Mouse (Mus musculus): ENCODE measurements around the gene Alg9. TPM values are rescaled to one million over a fixed set of nuclear protein-coding genes. Genes with fewer than 3 reads are reported as not detected.

Alg9 gene
- total RNA-seq, 4 experiments from 2014 or later: 17.6 to 31.5 (median 21.7) TPM

DNA sequence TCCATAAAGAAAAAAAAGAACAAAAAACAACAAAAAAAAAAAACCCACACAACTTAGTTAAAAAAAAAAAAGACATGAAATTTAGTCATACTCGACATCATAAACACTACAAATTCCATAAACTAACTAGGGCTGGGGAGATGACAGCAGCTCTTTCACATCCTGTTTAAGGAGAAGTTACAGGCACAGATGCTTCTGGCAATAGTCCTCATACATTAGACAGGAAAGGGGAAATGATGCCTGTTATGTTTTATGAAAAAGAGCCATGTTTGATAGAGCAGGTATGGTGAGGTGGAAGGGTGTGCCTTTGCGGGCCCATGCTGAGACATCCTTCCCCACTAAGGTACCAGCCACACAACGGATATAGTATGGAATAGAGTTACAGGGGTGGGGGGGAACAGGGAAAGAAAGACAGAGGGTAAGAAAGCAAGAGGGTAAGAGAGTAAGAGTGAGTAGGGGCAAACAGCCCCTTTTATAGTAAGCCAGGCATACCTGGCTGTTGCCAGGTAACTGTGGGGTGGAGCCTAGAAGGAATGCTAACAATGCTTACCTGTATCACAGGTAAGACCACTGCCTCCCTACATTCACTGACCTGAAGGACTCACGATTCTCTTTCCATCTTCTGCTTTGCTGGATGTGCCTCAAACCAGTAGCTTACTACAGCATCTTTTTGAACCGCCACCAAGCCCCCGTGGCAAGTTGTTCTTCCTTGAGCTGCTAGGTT lies 13.1 kb upstream of the Alg9 start:
- no peak for DNase-seq

DNA sequence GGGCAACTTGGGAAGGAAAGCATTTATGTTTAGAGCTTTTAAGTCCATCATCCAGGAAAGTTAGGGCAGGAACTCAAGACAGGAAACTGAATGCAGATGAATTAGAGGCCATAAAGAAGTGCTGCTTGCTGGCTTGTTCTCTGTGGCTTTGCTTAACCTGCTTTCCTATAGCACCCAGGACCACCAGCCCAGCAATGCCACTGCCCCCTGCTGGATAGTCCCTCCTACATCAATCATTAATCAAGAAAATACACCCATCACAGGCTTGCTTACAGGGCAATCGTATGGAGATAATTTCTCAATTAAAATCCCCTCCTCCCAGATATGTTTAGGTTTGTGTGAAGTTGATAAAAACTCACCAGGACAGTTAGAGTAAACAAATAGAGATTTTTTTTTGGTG lies 11.5 kb upstream of the Alg9 start:
- no peak for DNase-seq

- no peak for DNase-seq
These were observed 7.2 kb upstream of the Alg9 start for GRCm38 (mm10) chr9:50767531-50768106.

DNA sequence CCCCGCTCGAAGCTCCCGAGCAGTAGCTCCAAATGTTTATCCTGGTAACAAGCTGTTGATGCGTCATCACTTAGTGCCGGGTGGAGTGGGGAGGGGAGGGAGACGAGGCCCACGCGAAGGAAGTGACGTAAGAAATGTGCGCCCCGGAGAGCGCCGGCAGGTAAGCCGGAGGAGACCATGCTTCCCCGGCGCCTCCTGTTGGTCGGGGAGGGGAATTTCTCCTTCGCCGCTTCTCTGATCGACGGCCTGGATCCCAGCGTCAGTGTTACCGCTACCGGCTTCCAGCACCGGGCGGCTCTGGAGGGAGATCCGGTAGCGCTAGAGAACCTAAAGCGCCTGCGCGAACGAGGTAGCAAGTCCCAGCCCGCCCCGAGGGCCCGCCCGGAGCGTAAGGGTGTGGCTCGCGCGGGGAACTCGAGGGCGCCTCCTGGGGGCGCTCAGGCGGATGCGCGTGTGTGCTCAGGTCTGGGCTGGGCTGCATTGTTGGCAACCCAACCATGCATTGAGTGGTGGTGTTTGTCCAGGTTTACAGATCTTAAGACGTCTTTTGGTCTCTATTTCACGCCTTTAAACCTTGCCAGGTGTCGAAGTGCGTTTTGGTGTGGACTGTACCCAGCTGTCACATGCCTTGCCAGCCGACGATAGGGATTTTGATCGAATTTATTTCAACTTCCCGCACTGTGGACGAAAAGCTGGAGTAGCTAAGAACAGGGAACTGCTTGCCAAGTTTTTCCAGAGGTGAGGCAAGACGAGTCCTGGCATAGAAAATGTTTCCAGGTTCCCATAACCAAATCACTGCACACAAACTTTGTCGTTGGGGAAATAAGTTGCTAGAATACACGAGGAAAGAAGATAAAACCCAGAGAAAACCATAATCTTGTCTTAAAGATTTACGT lies 6.5 kb upstream of the Alg9 start, which contains the start of gene Fdxacb1:
Fdxacb1 (plus strand) TSS at position 130 of the 896 bp plus-strand sequence.
- peak; percentile 98 for DNase-seq

DNA sequence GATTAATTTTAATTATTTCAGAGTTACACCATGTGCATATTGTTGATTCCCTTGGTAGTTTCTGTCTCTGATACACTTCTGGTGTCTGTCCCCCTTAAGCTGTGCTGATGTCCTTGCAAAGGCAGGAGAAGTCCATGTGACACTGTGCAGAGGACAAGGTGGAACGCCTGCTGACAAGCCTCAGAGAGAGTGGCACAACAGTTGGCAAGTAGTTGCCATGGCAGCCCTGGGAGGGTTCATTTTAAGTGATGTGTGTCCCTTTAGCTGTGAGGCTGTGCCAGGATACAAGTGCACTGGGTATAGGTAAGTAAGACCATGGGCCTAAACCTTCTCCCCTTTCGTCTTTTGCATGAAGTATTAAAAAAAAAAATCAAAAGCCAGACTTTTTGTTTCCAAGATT lies 4.8 kb upstream of the Alg9 start:
- DNase-seq: no peak

DNA sequence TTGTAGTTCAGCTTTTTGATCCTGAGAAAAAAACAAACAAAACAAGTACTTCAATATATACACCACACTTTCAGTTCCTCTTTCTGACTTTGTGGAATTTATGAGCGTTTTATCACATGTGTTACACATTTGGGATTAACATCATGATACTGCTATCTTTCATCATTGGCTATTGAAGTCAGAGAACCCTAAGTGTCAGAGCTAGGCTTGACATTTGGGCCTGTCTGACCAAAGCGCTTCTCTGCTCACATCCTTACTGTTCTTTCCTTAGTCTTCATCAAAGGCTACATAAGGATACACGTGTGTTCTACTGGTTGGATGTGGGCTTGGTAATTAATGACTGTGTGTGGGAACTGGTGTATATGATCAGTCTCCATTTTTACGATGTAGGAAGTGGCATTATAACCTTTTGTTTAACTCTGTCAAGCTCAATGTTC lies 775 bp upstream of the Alg9 start:
- no peak for DNase-seq

DNA sequence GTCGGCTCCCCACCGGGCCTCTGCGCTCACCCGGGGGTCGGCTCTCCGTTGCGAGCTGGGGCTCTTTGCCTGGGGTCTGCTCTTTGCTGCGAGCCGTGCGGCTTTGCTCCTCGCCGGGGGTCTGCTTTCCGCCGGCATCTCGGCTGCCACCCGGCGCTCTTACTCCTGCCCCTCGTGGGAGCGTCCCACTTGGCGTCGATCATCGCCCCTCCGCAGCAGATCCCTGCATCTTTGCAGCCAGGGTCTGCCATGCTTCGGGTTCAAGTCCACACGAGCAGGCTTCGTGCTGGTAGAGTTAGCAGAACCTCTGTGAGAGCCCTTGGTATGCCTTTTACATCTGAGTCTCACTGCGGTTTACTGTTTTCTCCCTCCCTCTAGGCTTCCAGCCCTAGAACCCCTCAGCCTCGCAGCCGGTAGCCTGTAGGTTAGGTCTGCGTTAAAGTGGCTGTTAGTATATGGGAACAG lies 875 bp downstream of the Alg9 start:
- DNase-seq: no peak

GRCm38 (mm10) chr9:50776162-50776760 lies 1.4 kb downstream of the Alg9 start:
- DNase-seq: no peak

DNA sequence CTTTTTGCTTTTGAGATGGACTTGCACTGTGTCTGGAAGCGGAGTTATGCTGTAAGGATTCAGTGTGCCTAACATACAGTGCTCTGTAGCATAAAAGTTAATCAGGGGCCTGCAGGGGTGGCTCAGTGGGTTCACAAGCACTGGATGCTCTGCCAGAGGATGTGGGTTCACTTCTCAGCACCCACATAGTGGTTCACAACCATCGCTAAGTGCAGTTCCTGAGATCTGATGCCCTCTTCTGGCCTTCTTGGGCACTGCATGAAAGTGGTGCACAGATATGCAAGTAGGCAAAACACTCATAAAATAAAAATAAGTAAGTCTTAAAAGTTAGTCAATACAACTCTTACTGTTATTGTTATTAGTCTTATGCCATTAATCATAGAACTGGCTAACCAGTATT lies 7.3 kb downstream of the Alg9 start:
- DNase-seq: no peak

DNA sequence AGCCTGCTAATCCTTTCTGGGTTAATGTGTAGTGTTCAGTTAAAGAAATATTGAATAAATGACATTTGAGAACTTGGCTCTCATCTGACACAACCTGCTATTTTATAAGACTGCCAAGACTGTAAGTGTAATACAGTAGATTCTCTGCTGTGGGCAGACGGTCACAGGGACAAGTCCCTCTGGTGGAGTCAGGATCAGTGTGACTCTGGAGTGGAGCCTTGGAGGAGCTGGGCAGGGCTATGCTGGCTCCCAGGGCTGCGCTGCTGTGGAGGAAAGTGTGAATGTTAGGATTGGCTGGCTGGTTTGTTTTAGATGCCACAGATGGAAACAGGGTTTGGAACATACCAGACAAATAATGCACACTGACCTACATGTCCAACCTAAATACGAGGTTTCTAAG lies 20.4 kb downstream of the Alg9 start:
- DNase-seq: no peak

GRCm38 (mm10) chr9:50796776-50797175 lies 22.0 kb downstream of the Alg9 start:
- DNase-seq: no peak

- no peak for DNase-seq
These were observed 22.8 kb downstream of the Alg9 start for GRCm38 (mm10) chr9:50797641-50798040.

- peak; percentile 49 for DNase-seq
These were observed 23.5 kb downstream of the Alg9 start for GRCm38 (mm10) chr9:50798368-50798767.

DNA sequence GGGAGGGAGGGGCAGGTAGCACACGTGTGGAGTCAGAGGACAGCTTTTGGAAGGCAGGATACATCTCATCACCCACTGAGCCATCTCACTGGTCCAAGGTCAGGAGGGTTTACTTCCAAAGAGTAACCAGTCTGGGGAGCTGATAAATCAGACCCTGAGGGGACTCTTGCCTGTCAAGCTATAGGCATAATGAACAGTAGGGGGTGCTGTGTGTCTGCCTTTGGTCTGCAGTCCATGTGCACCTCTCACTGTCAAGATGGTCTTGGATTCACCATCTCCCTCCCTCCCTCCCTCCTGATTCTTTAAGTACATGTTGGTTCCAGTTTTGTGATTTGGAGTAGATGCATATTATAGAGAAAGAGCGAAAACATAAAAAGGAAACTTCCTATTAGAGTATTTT lies 26.2 kb downstream of the Alg9 start:
- DNase-seq: no peak

DNA sequence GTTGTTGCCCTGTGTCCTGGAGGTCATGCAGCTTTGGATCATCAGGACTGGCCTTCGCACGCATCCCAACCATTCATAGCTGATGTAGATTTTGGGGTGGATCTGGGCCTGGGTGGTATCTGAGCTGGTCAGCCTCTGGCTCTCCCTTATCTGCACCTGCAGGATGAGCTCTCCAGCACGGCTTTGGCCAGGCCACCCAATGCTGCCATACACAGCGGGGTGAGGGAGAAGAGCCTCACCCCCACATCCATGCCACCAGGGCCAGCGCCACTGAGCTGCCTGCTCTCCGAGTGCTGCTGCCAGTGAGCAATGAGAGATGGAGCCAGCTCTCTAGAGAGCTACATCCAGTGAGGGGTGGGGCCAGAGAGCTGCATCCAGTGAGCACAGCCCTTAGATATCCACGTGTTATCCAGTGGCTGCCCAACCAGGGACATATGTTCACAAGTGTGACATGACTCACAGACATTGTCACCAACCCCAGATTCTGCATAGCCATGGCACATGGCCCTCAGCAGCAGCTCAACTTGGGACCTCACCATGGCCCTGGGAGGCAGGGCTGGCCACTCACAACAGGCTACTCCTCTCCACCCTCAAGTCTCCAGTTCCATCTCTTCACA lies 28.3 kb downstream of the Alg9 start:
- DNase-seq: no peak

DNA sequence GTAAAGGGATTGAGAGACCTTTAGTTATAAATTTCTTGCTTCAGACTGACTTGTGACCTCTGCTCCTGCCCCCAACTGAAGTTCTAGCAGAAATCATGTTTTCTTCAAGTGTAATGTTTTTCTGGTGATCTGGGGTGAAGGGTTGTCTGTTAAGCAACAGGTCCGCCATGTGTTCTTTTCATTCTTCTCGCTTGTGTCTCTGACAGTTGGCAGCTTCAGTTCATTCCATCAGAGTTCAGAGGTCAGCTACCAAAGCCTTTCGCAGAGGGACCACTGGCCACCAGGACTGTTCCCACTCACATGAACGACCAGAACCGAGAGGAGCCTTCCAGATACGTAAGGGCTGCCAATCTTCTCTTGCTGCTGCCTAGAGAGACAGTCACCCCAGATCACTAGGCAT lies 33.7 kb downstream of the Alg9 start:
- DNase-seq: no peak

- no peak for DNase-seq
These were observed 34.3 kb downstream of the Alg9 start for GRCm38 (mm10) chr9:50809146-50809545.

- no peak for DNase-seq
These were observed 36.4 kb downstream of the Alg9 start for GRCm38 (mm10) chr9:50811187-50811586.

- DNase-seq: no peak
These were observed 36.9 kb downstream of the Alg9 start for GRCm38 (mm10) chr9:50811746-50812145.

GRCm38 (mm10) chr9:50813796-50814195 lies 39.0 kb downstream of the Alg9 start:
- no peak for DNase-seq

- DNase-seq: no peak
These were observed 40.8 kb downstream of the Alg9 start for GRCm38 (mm10) chr9:50815666-50816065.

- DNase-seq: no peak
These were observed 41.7 kb downstream of the Alg9 start for GRCm38 (mm10) chr9:50816512-50816911.

Data from adrenal gland, adult 8-10 months (tissue).